Comparison of ENCODE assay signal across 23 mouse cellular contexts in the genomic region with DNA sequence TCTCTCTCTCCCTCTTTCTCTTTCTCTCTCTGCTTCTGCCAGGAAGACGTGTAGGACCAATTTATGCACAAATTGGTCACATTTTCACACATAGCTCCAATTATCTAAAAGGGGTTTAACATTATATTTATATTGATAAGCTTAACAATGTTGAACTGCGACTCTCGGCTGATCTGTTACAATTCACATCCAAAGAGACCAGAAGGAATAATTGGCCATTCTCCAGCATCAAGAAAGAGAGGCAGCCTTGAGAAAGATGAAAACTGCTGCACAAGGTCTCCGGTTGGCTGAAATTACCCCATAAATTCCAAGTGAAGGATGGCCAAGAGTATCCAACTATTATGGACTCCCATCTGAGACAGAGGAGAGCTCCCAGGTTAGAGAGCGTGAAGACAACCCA.
DNase-seq lines count a peak whose midpoint lies in the region; ATAC-seq and TF ChIP-seq lines count a peak whose summit lies in the region.
"Had no signal": no experiment of that assay in that cellular context is flagged by ENCODE, and none has a peak within 500 bp of the region (broad histone marks: within the 10 kb centered on the region; RNA-seq: fewer than 3 reads in every experiment).

No protein-coding gene starts in this region.

- H3K36me3 ChIP-seq in forebrain, embryonic 14.5 days (ENCODE audit: control insufficient read depth, insufficient read depth, low read length) = no peaks in the 10 kb centered on the region
- no peaks in the 10 kb centered on the region for H3K36me3 ChIP-seq in forebrain, embryonic 10.5 days (replicated peaks)
- no peaks in the 10 kb centered on the region for H3K36me3 ChIP-seq in midbrain, embryonic 16.5 days (ENCODE audit: control insufficient read depth, insufficient read depth, low read length)
- H3K36me3 ChIP-seq: G1E; hindbrain, embryonic 12.5 days had no signal

- peaks cover 5% of the 10 kb centered on the region; the same call in 1 of the 2 replicates for H3K4me1 ChIP-seq in forebrain, embryonic 14.5 days (ENCODE audit: control insufficient read depth, insufficient read depth, low read length)
- H3K4me1 ChIP-seq in forebrain, embryonic 10.5 days = peaks cover 6% of the 10 kb centered on the region; the same call in 1 of the 2 replicates
- peaks cover 5% of the 10 kb centered on the region; the same call in 1 of the 2 replicates for H3K4me1 ChIP-seq in cortical plate, adult 2 months (ENCODE audit: control insufficient read depth, insufficient read depth, low read length)
- no peaks in the 10 kb centered on the region for H3K4me1 ChIP-seq in midbrain, embryonic 16.5 days (ENCODE audit: control insufficient read depth, insufficient read depth, low read length)

- H3K27ac ChIP-seq in forebrain, embryonic 14.5 days (ENCODE audit: low read depth, low read length) = peak overlapping the region; percentile 33; the same call in 1 of the 2 replicates
- no peak overlapping the region for H3K27ac ChIP-seq in forebrain, embryonic 10.5 days
- no peak overlapping the region for H3K27ac ChIP-seq in cortical plate, adult 2 months (ENCODE audit: insufficient read depth, low read length)
- H3K27ac ChIP-seq in midbrain, embryonic 16.5 days (ENCODE audit: low read length) = no peak overlapping the region
- H3K27ac ChIP-seq: hindbrain, embryonic 12.5 days had no signal

- 66% methylated on average over 5 of the region's 5 CpGs for WGBS in forebrain, embryonic 14.5 days
- 91% methylated on average over 5 of the region's 5 CpGs for WGBS in forebrain, embryonic 10.5 days
- WGBS in midbrain, embryonic 16.5 days = 84% methylated on average over 5 of the region's 5 CpGs

- H3K9me3 ChIP-seq in forebrain, embryonic 14.5 days (replicated peaks; ENCODE audit: control insufficient read depth, low read length) = no peaks in the 10 kb centered on the region
- H3K9me3 ChIP-seq in forebrain, embryonic 10.5 days = no peaks in the 10 kb centered on the region
- H3K9me3 ChIP-seq in midbrain, embryonic 16.5 days (replicated peaks; ENCODE audit: control insufficient read depth, low read length, poor library complexity, severe bottlenecking) = no peaks in the 10 kb centered on the region
- H3K9me3 ChIP-seq: hindbrain, embryonic 12.5 days had no signal

- no peaks in the 10 kb centered on the region for H3K27me3 ChIP-seq in forebrain, embryonic 14.5 days (replicated peaks; ENCODE audit: control insufficient read depth, insufficient read depth, low read length)
- no peaks in the 10 kb centered on the region for H3K27me3 ChIP-seq in forebrain, embryonic 10.5 days (ENCODE audit: poor library complexity, severe bottlenecking)
- H3K27me3 ChIP-seq in midbrain, embryonic 16.5 days (ENCODE audit: control insufficient read depth, insufficient read depth, low read depth, low read length) = no peaks in the 10 kb centered on the region
- H3K27me3 ChIP-seq: CH12.LX; hindbrain, embryonic 12.5 days had no signal

- no peak overlapping the region for H3K4me2 ChIP-seq in forebrain, embryonic 14.5 days (ENCODE audit: low read length)
- H3K4me2 ChIP-seq in midbrain, embryonic 16.5 days (ENCODE audit: low read length) = no peak overlapping the region
- H3K4me2 ChIP-seq: heart, embryonic 11.5 days; hindbrain, embryonic 12.5 days had no signal

- DNase-seq in forebrain, embryonic 14.5 days (ENCODE audit: low spot score) = peak; percentile 43
- no peak for DNase-seq in forebrain, embryonic 10.5 days (ENCODE audit: extremely low spot score, low spot score)
- peak; percentile 17 for DNase-seq in brain, adult 2 months (ENCODE audit: low read depth, low spot score)
- no peak for DNase-seq in layer of hippocampus, adult 9-10 months (ENCODE audit: low spot score)
- DNase-seq: adrenal gland, postnatal 10 days; adrenal gland, postnatal 36 days; B cell, adult 2 months; cerebellum, adult 11-12 months; cerebellum, adult 8-10 months; cerebellum, postnatal 36 days; gastrocnemius, postnatal 25 days; kidney, adult 18-20 months; kidney, adult 9 months had no signal

- H3K9ac ChIP-seq in forebrain, embryonic 14.5 days (ENCODE audit: low read length) = no peak overlapping the region
- no peak overlapping the region for H3K9ac ChIP-seq in midbrain, embryonic 16.5 days (ENCODE audit: low read depth, low read length)
- H3K9ac ChIP-seq: hindbrain, embryonic 12.5 days had no signal

- TF ChIP-seq POLR2A in cortical plate, adult 2 months (IDR thresholded peaks at IDR 0.05; ENCODE audit: extremely low read depth, insufficient read depth, low read length) = no peak

- no peak for TF ChIP-seq CTCF in cortical plate, adult 2 months (IDR thresholded peaks at IDR 0.05; ENCODE audit: extremely low read depth, insufficient read depth, low read length)

- no peak for ATAC-seq in forebrain, embryonic 14.5 days
- no peak for ATAC-seq in midbrain, embryonic 16.5 days
- ATAC-seq: hindbrain, embryonic 16.5 days; inflammation-experienced regulatory T-cells, adult 6 months; intestine, embryonic 16.5 days; Patski had no signal

- no peak overlapping the region for H3K4me3 ChIP-seq in forebrain, embryonic 14.5 days (ENCODE audit: low read depth, low read length)
- no peak overlapping the region for H3K4me3 ChIP-seq in forebrain, embryonic 10.5 days
- H3K4me3 ChIP-seq in cortical plate, adult 2 months (ENCODE audit: insufficient read depth, low read length) = 0 out of 2 replicates have a peak overlapping the region, but pooled peaks have one; percentile 32
- H3K4me3 ChIP-seq in midbrain, embryonic 16.5 days (ENCODE audit: low read depth, low read length) = no peak overlapping the region
- H3K4me3 ChIP-seq: hindbrain, embryonic 12.5 days had no signal

Comparison
In these comparisons a context has a peak if more than half of its experiments do, and no peak if none do; other contexts are left out.
1. DNase-seq: peak in forebrain, embryonic 14.5 days (single experiment) and brain, adult 2 months (single experiment); none in forebrain, embryonic 10.5 days (single experiment) and layer of hippocampus, adult 9-10 months (single experiment).